Mouse (Mus musculus) c-Kit-positive CD71-positive TER-119-positive erythroid progenitor cells, embryonic 14.5 days (primary cell): Measurements from ENCODE around the gene Fiz1.

Experiments used
- DNase-seq: peaks from one replicate; pipeline ENCODE4 v3.0.0-alpha.2; 2013; ENCODE audit warnings: low spot score

The Fiz1 gene

GRCm38 (mm10) chr7:4999876-5000275 is 14.6 kb downstream of the Fiz1 start:
- no peak for DNase-seq

DNA sequence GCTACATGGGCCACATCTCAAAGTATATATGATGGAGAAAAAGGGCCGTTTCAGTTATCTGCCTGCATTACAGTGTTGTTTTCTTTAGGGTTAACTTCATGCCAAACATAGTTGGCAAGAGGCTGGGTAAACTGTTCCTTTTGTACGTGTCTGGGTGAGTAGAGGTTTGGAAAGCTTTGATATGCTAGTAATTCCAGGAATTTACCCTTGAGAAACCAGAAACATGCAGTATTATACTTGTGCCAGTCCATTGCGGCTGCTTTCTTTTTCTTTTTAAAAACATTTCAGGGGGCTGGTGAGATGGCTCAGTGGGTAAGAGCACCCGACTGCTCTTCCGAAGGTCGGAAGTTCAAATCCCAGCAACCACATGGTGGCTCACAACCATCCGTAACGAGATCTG is 17.6 kb downstream of the Fiz1 start:
- DNase-seq: no peak

- DNase-seq: no peak
Observed at GRCm38 (mm10) chr7:4996003-4996895, 18.2 kb downstream of the Fiz1 start, which contains the start of gene Zfp579. Gene Zfp579 (minus strand): TSS chr7:4996158.

GRCm38 (mm10) chr7:4995268-4996002 is 19.1 kb downstream of the Fiz1 start:
- DNase-seq: no peak

DNA sequence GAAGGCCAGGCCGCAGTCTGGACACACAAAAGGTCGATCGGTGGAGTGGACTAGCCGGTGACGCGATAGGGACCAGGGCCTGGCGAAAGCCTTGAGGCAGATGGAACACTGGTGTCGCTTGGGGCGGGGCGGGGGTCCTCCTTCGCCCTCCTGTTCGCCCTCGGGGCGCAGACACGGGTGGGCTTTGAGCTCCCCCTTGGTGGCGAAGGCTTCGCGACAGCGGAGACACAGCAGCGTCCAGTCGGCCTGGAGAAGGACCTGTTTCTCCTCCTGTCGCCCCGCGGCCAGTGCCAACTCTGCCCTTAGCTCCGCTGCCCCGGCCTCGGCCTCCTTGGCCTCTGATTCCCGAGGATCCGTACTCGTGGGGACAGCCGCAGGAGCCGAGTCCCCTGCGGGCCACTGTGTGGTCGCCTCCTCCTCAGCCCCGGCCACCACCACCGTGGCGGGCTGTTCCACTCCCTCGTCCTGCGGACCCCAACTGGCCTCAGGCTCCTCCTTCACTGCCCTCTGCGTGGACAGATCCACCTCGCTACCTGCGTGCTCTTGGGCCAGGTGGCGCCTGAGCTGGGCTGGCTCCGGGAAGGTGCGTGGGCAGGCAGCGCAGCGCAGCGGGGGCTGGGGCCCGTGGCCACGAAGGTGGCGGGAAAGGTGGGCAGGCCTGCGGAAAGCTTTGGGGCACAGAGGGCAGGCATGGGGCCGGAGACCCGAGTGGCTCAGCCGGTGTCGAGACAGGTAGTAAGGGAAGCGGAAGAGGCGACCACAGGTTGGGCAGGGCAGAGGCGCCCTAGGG is 20.3 kb downstream of the Fiz1 start:
- no peak for DNase-seq

DNA sequence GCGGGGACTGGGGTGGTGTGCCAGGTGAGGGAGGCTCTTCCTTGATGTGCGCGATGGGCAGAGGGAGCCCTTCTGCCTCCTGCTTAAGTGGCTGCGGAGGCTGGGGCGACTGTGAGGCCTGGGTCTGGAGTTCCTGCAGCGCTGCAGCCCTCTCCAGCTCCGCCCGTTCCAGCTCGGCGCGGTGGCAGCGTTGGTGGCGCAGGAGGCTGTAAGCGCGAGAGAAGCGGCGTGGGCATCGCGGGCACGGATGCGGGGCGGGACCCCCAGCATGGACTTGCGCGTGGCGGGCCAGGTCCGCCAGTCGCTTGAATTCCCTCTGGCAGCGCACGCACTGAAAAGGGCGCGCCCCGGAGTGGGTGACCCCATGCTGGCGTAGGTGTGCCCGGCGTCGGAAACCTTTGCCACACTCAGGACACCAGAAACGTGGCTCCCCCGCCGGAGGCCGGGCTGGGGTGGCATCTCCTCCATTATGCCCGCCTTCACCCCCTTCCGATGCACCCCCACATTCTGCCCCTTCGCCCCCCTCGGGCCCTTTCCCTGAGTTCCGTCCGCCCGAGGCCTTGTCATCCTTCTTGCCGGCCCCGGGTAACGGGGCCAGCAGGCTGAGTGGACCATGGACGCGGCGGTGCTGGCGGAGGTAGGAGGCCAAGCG is 21.0 kb downstream of the Fiz1 start:
- no peak for DNase-seq

DNA sequence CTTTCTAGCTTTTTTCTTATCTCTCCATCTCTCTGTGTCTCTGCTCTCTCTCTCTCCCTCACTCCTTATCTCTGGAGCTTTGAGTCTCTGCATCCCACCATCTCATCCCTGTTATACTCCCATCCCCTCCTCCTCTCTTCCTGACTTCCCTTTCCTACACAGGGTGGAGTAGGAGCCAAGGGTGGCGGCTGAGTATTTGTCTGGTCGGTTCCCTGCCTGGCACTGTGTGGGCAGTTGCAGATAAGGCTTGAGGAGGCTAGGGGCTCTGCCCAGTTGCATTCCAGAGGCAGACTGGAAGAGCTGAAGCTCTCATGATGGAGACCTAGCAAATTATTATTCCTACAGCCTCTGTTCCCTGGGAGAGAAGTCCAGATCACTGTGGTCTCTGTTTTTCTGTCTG is 26.2 kb downstream of the Fiz1 start:
- DNase-seq: no peak

GRCm38 (mm10) chr7:4976832-4977231 is 37.7 kb downstream of the Fiz1 start:
- DNase-seq: no peak

GRCm38 (mm10) chr7:4975455-4975854 is 39.0 kb downstream of the Fiz1 start:
- no peak for DNase-seq

GRCm38 (mm10) chr7:4972321-4973047 is 42.0 kb downstream of the Fiz1 start:
- DNase-seq: no peak

DNA sequence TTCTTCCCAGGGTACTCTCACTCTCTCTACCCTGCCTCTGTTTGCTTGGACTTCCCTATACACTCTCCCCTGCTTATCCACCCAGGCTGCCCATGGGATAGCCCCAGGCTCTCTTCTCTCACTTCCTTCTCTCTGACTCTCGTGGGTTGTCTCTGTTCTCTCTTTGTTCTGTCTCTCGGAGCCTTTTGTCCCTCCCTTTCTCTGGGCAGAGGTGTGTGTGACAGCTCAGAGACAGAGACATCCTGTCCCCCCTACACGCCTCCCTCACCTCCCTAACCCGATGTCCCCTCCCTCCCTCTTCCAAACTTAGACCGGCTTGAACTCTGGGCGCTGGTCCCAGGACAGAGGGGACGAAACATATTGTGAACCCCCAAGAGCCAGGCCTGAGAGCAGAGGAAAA is 42.8 kb downstream of the Fiz1 start:
- no peak for DNase-seq

- no peak for DNase-seq
Observed at GRCm38 (mm10) chr7:4971068-4971467, 43.4 kb downstream of the Fiz1 start, which contains the start of gene Sbk3. Gene Sbk3 (minus strand): TSS chr7:4971168.

- DNase-seq: no peak
Observed at GRCm38 (mm10) chr7:4964988-4965387, 49.5 kb downstream of the Fiz1 start.

DNA sequence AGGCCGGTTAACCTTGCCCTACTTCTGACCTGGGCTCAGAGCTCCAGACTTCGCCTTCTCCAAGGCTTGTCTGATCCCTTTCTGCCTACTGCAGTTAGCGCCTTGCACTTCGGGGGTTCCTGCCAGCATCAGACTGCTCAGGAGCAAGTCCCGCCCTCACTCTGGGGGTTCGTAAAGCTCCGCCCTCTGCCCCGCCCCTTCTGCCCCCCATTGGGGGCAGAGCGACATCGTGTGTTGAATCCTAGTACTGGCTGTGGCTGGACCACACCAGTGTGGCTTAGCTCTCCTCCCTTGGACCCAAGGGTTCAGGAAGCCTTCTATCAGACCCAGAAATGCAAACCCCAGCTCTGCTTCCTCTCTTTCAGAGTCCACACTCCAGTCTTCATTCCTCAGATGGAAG is 50.2 kb downstream of the Fiz1 start, which contains the start of gene Sbk2:
Gene Sbk2 (minus strand): TSS at position 135 of the 400 bp plus-strand sequence.
- DNase-seq: peak; percentile 37

DNA sequence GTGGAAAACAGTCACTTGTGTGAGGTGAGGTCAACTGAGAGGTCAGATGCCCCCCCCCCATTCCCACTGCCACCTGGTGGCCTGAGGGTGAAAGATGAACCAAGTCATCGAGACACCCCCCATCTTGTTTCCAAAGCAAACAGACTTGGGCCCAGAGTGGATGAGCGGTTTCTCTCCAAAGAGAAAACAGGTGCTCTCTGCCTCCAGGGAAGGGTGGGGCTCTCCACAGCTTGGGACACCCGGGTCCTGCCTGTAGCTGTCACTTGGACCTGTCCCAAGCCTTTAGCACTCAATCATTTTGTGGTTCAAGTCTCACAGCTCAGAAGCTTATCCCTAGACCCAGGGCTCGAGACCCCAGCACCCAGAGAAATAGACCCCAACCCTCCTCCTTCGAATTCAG is 51.0 kb downstream of the Fiz1 start:
- no peak for DNase-seq

- DNase-seq: no peak
Observed at GRCm38 (mm10) chr7:4957361-4957760, 57.1 kb downstream of the Fiz1 start.
